Mouse (Mus musculus) T-cell, adult 2 months (primary cell): ENCODE data around the gene Mex3d.
A peak's percentile ranks its signal among the peaks of the same experiment; 100 is the strongest.

Source experiments
- DNase-seq: peaks from one replicate; pipeline ENCODE4 v3.0.0; 2022; ENCODE audit warnings: low spot score

The Mex3d gene

GRCm38 (mm10) chr10:80387522-80387959 is at the start of gene Mex3d:
TSS of gene Mex3d (minus strand) at chr10:80387659.
- DNase-seq, result peak; percentile 80

GRCm38 (mm10) chr10:80436276-80436675 is 48.8 kb upstream of the Mex3d start:
- DNase-seq, result no peak

- DNase-seq, result no peak
Observed at GRCm38 (mm10) chr10:80435764-80436163, 48.3 kb upstream of the Mex3d start.

GRCm38 (mm10) chr10:80434823-80435222 is 47.4 kb upstream of the Mex3d start:
- DNase-seq, result no peak

GRCm38 (mm10) chr10:80434233-80434592 is 46.8 kb upstream of the Mex3d start:
- no peak for DNase-seq

GRCm38 (mm10) chr10:80433513-80434232 is 46.2 kb upstream of the Mex3d start, which contains the start of gene Tcf3:
TSS of gene Tcf3 (minus strand) at chr10:80433647.
- peak; percentile 97 for DNase-seq

GRCm38 (mm10) chr10:80432936-80433512 is 45.6 kb upstream of the Mex3d start:
- DNase-seq, result no peak

GRCm38 (mm10) chr10:80432387-80432785 is 44.9 kb upstream of the Mex3d start:
- DNase-seq, result no peak

- DNase-seq, result peak; percentile 38
Observed at GRCm38 (mm10) chr10:80431570-80432386, 44.3 kb upstream of the Mex3d start.

- no peak for DNase-seq
Observed at GRCm38 (mm10) chr10:80430375-80430980, 43.0 kb upstream of the Mex3d start.

GRCm38 (mm10) chr10:80429800-80430199 is 42.3 kb upstream of the Mex3d start:
- no peak for DNase-seq

GRCm38 (mm10) chr10:80425041-80425440 is 37.6 kb upstream of the Mex3d start:
- no peak for DNase-seq

- no peak for DNase-seq
Observed at GRCm38 (mm10) chr10:80423562-80423961, 36.1 kb upstream of the Mex3d start.

- no peak for DNase-seq
Observed at GRCm38 (mm10) chr10:80421651-80422472, 34.4 kb upstream of the Mex3d start.

GRCm38 (mm10) chr10:80421208-80421607 is 33.7 kb upstream of the Mex3d start:
- DNase-seq, result no peak

- no peak for DNase-seq
Observed at GRCm38 (mm10) chr10:80420729-80421128, 33.3 kb upstream of the Mex3d start.

GRCm38 (mm10) chr10:80419419-80419818 is 32.0 kb upstream of the Mex3d start:
- DNase-seq, result no peak

- no peak for DNase-seq
Observed at GRCm38 (mm10) chr10:80418311-80418710, 30.9 kb upstream of the Mex3d start.

- no peak for DNase-seq
Observed at GRCm38 (mm10) chr10:80417841-80418240, 30.4 kb upstream of the Mex3d start.

GRCm38 (mm10) chr10:80417371-80417770 is 29.9 kb upstream of the Mex3d start:
- DNase-seq, result no peak

- DNase-seq, result no peak
Observed at GRCm38 (mm10) chr10:80415566-80415965, 28.1 kb upstream of the Mex3d start.
